Mouse (Mus musculus) embryonic facial prominence, embryonic 10.5 days (tissue): ENCODE measurements around the gene Cd53. TPM values are rescaled to one million over a fixed set of nuclear protein-coding genes. Genes with fewer than 3 reads are reported as not detected.

Experiments
- DNase-seq: peaks from one replicate; pipeline ENCODE4 v3.0.0-alpha.2; 2017; ENCODE audit warnings: low spot score
- H3K27ac ChIP-seq: fragments of 300-500 bp; sonication (generic); replicated peaks from 2 replicates; pipeline ENCODE4 v1.5.1; 2016; ENCODE audit warnings: mild to moderate bottlenecking
- H3K27me3 ChIP-seq: fragments of 300-500 bp; sonication (generic); replicated peaks from 2 replicates; pipeline ENCODE4 v1.6.1; 2016; ENCODE audit warnings: low read depth, mild to moderate bottlenecking; ENCODE audit not compliant: poor library complexity, severe bottlenecking
- H3K36me3 ChIP-seq: fragments of 300-500 bp; sonication (generic); replicated peaks from 2 replicates; pipeline ENCODE4 v1.6.1; 2016; ENCODE audit warnings: mild to moderate bottlenecking, moderate library complexity
- H3K4me1 ChIP-seq: fragments of 300-500 bp; sonication (generic); 2 replicates; pipeline ENCODE4 v1.6.1; 2016
- H3K4me3 ChIP-seq: fragments of 300-500 bp; sonication (generic); 2 replicates; pipeline ENCODE4 v1.5.1; 2016; ENCODE audit warnings: mild to moderate bottlenecking, moderate library complexity
- H3K9me3 ChIP-seq: fragments of 300-500 bp; sonication (generic); 2 replicates; pipeline ENCODE4 v1.6.1; 2016; ENCODE audit warnings: mild to moderate bottlenecking
- WGBS: fragments of 180-500 bp; shearing (Covaris S2); methylation state at CpG from one replicate; pipeline ENCODE4 v1.1.7; 2016; 5-methylcytosine and 5-hydroxymethylcytosine counted together
- polyA plus RNA-seq: library from polyadenylated mRNA; unstranded; fragments of >200 nt; fragmentation: Nextera tagmentation; extraction: Ambion mirVana; gene quantifications from 2 replicates; pipeline ENCODE4 v1.2.1, GENCODE M21; 2016

Gene Cd53
- polyA plus RNA-seq, 1 experiment from 2014 or later, result 3.1 TPM

GRCm38 (mm10) chr3:106721397-106722027 lies 68.4 kb downstream of the Cd53 start:
- 2% methylated on average over 31 of the region's 31 CpGs for WGBS
- Histone ChIP-seq H3K4me1 (0 out of 2 replicates have a peak, but pooled peaks cover 2% of the 10 kb centered on the region), H3K4me3 (peak overlapping the region; percentile 77), H3K27ac (peak overlapping the region; percentile 86), H3K36me3 (no peaks in the 10 kb centered on the region), H3K9me3 (0 out of 2 replicates have a peak, but pooled peaks cover 3% of the 10 kb centered on the region), H3K27me3 (no peaks in the 10 kb centered on the region; the same call in 1 of the 2 replicates)
- peak; percentile 93 for DNase-seq

Other genes with a start within 250 kb of the Cd53 start
- 32.8 and 35.3 TPM in 2 replicates for gene Dram2, start 242.4 kb downstream of the Cd53 start, polyA plus RNA-seq
- 39.5 and 40.8 TPM in 2 replicates for gene Cept1, start 242.3 kb downstream of the Cd53 start, polyA plus RNA-seq
- 13.9 and 14.5 TPM in 2 replicates for gene Lrif1, start 105.2 kb downstream of the Cd53 start, polyA plus RNA-seq
- not detected in 2 replicates for gene Olfr266, start 36.1 kb upstream of the Cd53 start, polyA plus RNA-seq
- gene Kcna3, start 246.0 kb upstream of the Cd53 start, polyA plus RNA-seq, result 2.1 and 2.3 TPM in 2 replicates